Mouse (Mus musculus): ENCODE data around the gene Iqgap3.

DNA sequence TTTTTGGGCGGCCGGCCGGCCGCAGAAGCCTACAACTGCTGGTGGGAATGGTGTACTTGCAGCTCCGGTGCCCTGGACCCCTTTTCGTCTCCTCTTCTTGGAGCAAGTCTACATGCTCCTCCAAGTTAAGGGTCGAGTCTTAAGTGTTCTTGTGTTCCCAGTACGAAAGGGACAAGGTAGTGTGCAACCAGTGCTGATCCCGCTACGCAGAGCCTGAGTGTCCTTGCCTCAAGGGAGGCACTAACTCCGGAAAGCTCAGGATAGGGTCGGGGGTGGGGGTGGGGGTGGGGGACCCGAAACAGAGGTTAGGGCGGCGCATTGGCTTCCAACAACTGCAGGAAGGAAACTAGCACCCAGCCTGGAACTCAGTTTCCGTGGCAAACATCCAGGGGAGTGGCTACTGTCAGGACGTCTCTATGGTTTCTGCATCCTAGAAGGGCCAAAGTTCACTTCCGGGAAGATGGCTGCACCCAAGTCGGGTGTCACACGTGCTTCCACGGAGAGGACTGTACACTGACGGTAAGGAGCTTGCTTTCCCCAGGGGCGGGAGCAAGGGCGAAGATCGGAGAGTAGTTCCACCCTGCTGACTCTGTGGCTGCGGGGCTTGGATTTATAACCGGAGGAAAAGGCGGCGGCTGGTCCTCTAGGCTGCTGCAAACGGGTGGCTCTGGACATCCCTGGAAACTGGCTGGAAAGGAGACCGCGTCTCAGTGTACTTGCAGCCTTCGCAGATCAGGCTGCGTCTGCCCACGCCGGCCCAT is 38.9 kb upstream of the Iqgap3 start, which contains the start of gene Gpatch4:
- no peak for TF ChIP-seq CTCF (IDR thresholded peaks at IDR 0.05; ENCODE audit: control insufficient read depth, insufficient read depth, insufficient replicate concordance, low read depth, low read length)
- TF ChIP-seq POLR2A (IDR thresholded peaks at IDR 0.05; ENCODE audit: control insufficient read depth, low read depth, low read length) = peak; percentile 69
